Mouse (Mus musculus) thymus, postnatal 25 days (tissue): ENCODE measurements around the gene Smurf2.
A peak's percentile ranks its signal among the peaks of the same experiment; 100 is the strongest.

Source experiments
- DNase-seq: peaks from one replicate; pipeline ENCODE4 v3.0.0; 2022

The Smurf2 gene

GRCm38 (mm10) chr11:106920551-106921379, at the start of gene Smurf2:
Smurf2 (minus strand) TSS chr11:106920715.
- peak; percentile 87 for DNase-seq

GRCm38 (mm10) chr11:106969798-106970197, 49.3 kb upstream of the Smurf2 start:
- no peak for DNase-seq

GRCm38 (mm10) chr11:106967630-106968029, 47.1 kb upstream of the Smurf2 start:
- no peak for DNase-seq

GRCm38 (mm10) chr11:106965881-106966280, 45.4 kb upstream of the Smurf2 start:
- no peak for DNase-seq

GRCm38 (mm10) chr11:106962310-106962709, 41.8 kb upstream of the Smurf2 start:
- peak; percentile 14 for DNase-seq

GRCm38 (mm10) chr11:106961471-106962081, 41.1 kb upstream of the Smurf2 start:
- DNase-seq, result peak; percentile 73

GRCm38 (mm10) chr11:106959121-106959520, 38.6 kb upstream of the Smurf2 start:
- DNase-seq, result no peak

GRCm38 (mm10) chr11:106958407-106959071, 38.0 kb upstream of the Smurf2 start:
- DNase-seq, result no peak

GRCm38 (mm10) chr11:106957271-106957980, 36.9 kb upstream of the Smurf2 start:
- DNase-seq, result peak; percentile 17

GRCm38 (mm10) chr11:106954566-106954965, 34.1 kb upstream of the Smurf2 start:
- DNase-seq, result no peak

- no peak for DNase-seq
Observed at GRCm38 (mm10) chr11:106954116-106954515, 33.6 kb upstream of the Smurf2 start.

- no peak for DNase-seq
Observed at GRCm38 (mm10) chr11:106937306-106937705, 16.8 kb upstream of the Smurf2 start.

- DNase-seq, result no peak
Observed at GRCm38 (mm10) chr11:106930366-106930765, 9.9 kb upstream of the Smurf2 start.

- no peak for DNase-seq
Observed at GRCm38 (mm10) chr11:106928935-106929334, 8.4 kb upstream of the Smurf2 start.

GRCm38 (mm10) chr11:106927950-106928349, 7.4 kb upstream of the Smurf2 start:
- no peak for DNase-seq

GRCm38 (mm10) chr11:106927226-106927625, 6.7 kb upstream of the Smurf2 start:
- DNase-seq, result no peak

GRCm38 (mm10) chr11:106926732-106927131, 6.2 kb upstream of the Smurf2 start:
- DNase-seq, result no peak

- peak; percentile 47 for DNase-seq
Observed at GRCm38 (mm10) chr11:106919612-106920550, 634 bp downstream of the Smurf2 start.

- no peak for DNase-seq
Observed at GRCm38 (mm10) chr11:106918901-106919300, 1.6 kb downstream of the Smurf2 start.

GRCm38 (mm10) chr11:106911257-106911656, 9.3 kb downstream of the Smurf2 start:
- no peak for DNase-seq

GRCm38 (mm10) chr11:106908016-106908415, 12.5 kb downstream of the Smurf2 start:
- DNase-seq, result no peak

GRCm38 (mm10) chr11:106907253-106907652, 13.3 kb downstream of the Smurf2 start:
- DNase-seq, result no peak
